Mouse (Mus musculus): ENCODE measurements around the gene Olfr142.

The Olfr142 gene

GRCm38 (mm10) chr2:90257492-90257891 lies at the start of gene Olfr142:
TSS of gene Olfr142 (minus strand) at chr2:90257592.
- in situ Hi-C loops (cut with MboI, MseI): no loop called here

GRCm38 (mm10) chr2:90292741-90293140 lies 35.3 kb upstream of the Olfr142 start, which contains the start of gene Olfr1272:
TSS of gene Olfr1272 (minus strand) at chr2:90292841.
- in situ Hi-C loops (cut with MboI, MseI): no loop called here

GRCm38 (mm10) chr2:90270932-90271331 lies 13.5 kb upstream of the Olfr142 start, which contains the start of gene Olfr1271:
TSS of gene Olfr1271 (minus strand) at chr2:90271032.
- in situ Hi-C loops (cut with MboI, MseI): no loop called here

GRCm38 (mm10) chr2:90224393-90224792 lies 33.0 kb downstream of the Olfr142 start, which contains the start of gene Olfr1506:
TSS of gene Olfr1506 (minus strand) at chr2:90224493.
- in situ Hi-C loops (cut with MboI, MseI): loop anchor here in 1 of 2 experiments (25.0 kb wide), 1 partner anchor 1862 kb away; no protein-coding TSS in a partner anchor

Data from T-helper 17 cell (primary cell).